Mouse (Mus musculus): ENCODE measurements at regions not wholly inside any gene's neighbourhood (a gene's known extent, or its start where the extent isn't known, plus 50 kb on each side); places are given as distances from the start of the nearest gene placed in this dataset.

GRCm38 (mm10) chr12:107154668-107155067, 333.8 kb upstream of the 3110018I06Rik start:
- no peak for TF ChIP-seq POLR2A (IDR thresholded peaks at IDR 0.05; ENCODE audit: control insufficient read depth in 1 of 2, insufficient read depth in 1 of 2, low read depth in 1 of 2, low read length in 2 of 2, poor library complexity in 1 of 2)
- TF ChIP-seq RCOR1 (IDR thresholded peaks at IDR 0.05; ENCODE audit: low read depth, low read length) = no peak
- no peak for TF ChIP-seq CTCF (IDR thresholded peaks at IDR 0.05 in 2 of 3, conservative IDR thresholded peaks at IDR 0.05 in 1 of 3; ENCODE audit: control insufficient read depth in 1 of 3, insufficient read depth in 1 of 3, low read depth in 2 of 3, low read length in 3 of 3, poor library complexity in 1 of 3, severe bottlenecking in 1 of 3)
- no peak for TF ChIP-seq HCFC1 (IDR thresholded peaks at IDR 0.05; ENCODE audit: low read depth, low read length)
